Mouse (Mus musculus): ENCODE data around the gene Prnp.

DNA sequence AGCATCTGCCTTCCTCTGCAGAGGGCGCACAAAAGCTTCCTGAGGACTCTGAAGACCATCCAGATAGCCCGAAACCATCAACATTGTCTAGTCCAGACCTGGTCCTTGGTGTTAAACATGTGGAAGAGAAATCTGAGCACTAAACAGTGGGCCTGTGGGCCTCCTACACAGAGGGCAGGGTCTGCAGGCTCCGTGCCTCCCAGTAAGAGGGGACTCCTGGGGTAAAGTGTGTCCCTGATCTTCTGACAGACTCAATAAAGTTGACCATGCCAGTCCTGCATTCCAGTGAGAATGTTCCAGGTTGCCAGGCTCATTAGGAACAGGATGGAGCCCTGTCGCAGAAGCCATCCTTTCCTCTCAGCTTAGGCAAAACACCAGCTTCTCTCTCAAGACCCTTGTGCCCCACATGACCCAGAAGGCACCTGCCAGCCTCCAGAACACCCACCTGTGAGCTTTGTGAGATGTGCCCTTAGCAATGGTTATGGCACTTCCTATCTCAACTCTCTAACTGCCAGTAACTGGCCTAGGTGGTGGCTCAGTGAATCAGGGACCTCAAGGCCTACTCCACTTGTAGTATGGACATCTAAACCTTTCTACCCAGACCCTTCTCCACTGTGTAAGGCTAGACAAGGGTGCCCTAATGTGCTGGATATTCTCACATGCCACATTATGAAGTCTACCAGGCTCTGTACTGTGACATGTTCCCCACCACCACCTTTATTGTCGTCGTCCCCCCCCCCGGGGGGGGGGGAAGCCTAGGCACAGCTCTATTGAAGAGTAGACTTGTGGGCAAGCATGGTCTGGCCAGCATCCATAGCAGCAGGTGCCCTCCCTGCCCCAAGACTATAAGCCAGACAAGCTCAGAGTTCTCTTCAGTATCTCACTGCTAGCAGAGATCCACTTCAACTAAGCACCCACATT, 46.9 kb downstream of the Prnp start:
- TF ChIP-seq POLR2AphosphoS5 (IDR thresholded peaks at IDR 0.05; ENCODE audit: borderline replicate concordance, low read depth, low read length) (no peak), RCOR1 (IDR thresholded peaks at IDR 0.05; ENCODE audit: low read depth, low read length) (no peak), EP300 (IDR thresholded peaks at IDR 0.05; ENCODE audit: low read depth in 1 of 2, low read length in 2 of 2) (no peak), NELFE (IDR thresholded peaks at IDR 0.05; ENCODE audit: low read depth, low read length) (no peak), POLR2A (IDR thresholded peaks at IDR 0.05; ENCODE audit: control insufficient read depth in 1 of 2, insufficient read depth in 1 of 2, low read depth in 1 of 2, low read length in 2 of 2, poor library complexity in 1 of 2) (no peak), CTCF (IDR thresholded peaks at IDR 0.05 in 2 of 3, conservative IDR thresholded peaks at IDR 0.05 in 1 of 3; ENCODE audit: control insufficient read depth in 1 of 3, insufficient read depth in 1 of 3, low read depth in 2 of 3, low read length in 3 of 3, poor library complexity in 1 of 3, severe bottlenecking in 1 of 3) (no peak), NRF1 (IDR thresholded peaks at IDR 0.05; ENCODE audit: insufficient read depth, low read depth, low read length, poor library complexity, severe bottlenecking) (no peak), E2F4 (IDR thresholded peaks at IDR 0.05; ENCODE audit: borderline replicate concordance, low read depth, low read length) (no peak), ZNF384 (IDR thresholded peaks at IDR 0.05; ENCODE audit: low read depth, low read length) (no peak), MAFK (IDR thresholded peaks at IDR 0.05; ENCODE audit: borderline replicate concordance, low read depth, low read length) (no peak), UBTF (IDR thresholded peaks at IDR 0.05; ENCODE audit: borderline replicate concordance, insufficient read depth, low read depth, low read length) (no peak), SIN3A (IDR thresholded peaks at IDR 0.05; ENCODE audit: low read length) (no peak), ETS1 (IDR thresholded peaks at IDR 0.05; ENCODE audit: low read depth, low read length) (no peak), CHD2 (IDR thresholded peaks at IDR 0.05; ENCODE audit: low read length) (no peak)
